Mouse (Mus musculus): ENCODE data around the gene Gpi1.

DNA sequence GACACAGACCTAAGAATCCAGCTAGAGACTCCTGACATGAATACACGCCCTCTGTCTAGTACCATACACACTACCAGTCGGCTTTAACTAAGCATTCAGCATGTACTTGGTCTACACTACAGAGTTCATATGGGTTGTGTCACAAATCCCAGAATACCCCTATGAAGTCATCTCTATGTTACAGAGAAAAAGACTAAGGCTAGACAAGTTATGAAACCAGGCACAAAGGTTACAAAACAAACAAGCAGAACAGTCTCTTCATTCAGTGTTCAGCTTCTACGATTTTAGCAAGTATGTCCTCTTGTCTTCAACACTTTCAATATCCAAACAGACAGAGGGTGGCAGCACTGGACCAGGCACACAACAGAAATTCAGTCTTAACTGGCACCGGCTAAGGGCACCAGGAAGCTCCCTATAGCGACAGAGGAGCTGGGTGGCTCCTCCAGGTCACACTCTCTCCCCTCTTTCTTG lies 35.8 kb upstream of the Gpi1 start:
- TF ChIP-seq CTCF (IDR thresholded peaks at IDR 0.05; ENCODE audit: borderline replicate concordance, extremely low read depth, insufficient read depth, insufficient read length), result peak; percentile 54; the same call in 1 of the 2 replicates
- no peak for TF ChIP-seq POLR2A (IDR thresholded peaks at IDR 0.05; ENCODE audit: borderline replicate concordance, extremely low read depth, insufficient read depth, insufficient read length, poor library complexity, severe bottlenecking)

All from brain, embryonic 14.5 days (tissue).